Mouse (Mus musculus) midbrain, embryonic 15.5 days (tissue): Measurements from ENCODE around the gene Dpp4. TPM values are rescaled to one million over a fixed set of nuclear protein-coding genes. Genes with fewer than 3 reads are reported as not detected.

Experiments
- ATAC-seq: fragments of 200-750 bp; cut with Nextera tagmentation; replicated peaks from 2 replicates; pipeline ENCODE4 v1.8.0; 2017; ENCODE audit warnings: moderate TSS enrichment
- H3K27ac ChIP-seq: fragments of 300-500 bp; sonication (generic); 2 replicates; pipeline ENCODE4 v1.5.1; 2015; ENCODE audit warnings: mild to moderate bottlenecking, inconsistent platforms
- H3K27me3 ChIP-seq: fragments of 300-500 bp; sonication (generic); replicated peaks from 2 replicates; pipeline ENCODE4 v1.6.1; 2015; ENCODE audit warnings: inconsistent platforms
- H3K36me3 ChIP-seq: fragments of 300-500 bp; sonication (generic); replicated peaks from 2 replicates; pipeline ENCODE4 v1.6.1; 2015; ENCODE audit warnings: inconsistent platforms
- H3K4me1 ChIP-seq: fragments of 300-500 bp; sonication (generic); 2 replicates; pipeline ENCODE4 v1.6.1; 2015; ENCODE audit warnings: inconsistent platforms
- H3K4me2 ChIP-seq: fragments of 300-500 bp; sonication (generic); 2 replicates; pipeline ENCODE4 v1.6.1; 2015; ENCODE audit warnings: inconsistent platforms, mild to moderate bottlenecking, moderate library complexity
- H3K4me3 ChIP-seq: fragments of 300-500 bp; sonication (generic); 2 replicates; pipeline ENCODE4 v1.5.1; 2015; ENCODE audit warnings: mild to moderate bottlenecking, inconsistent platforms
- H3K9ac ChIP-seq: fragments of 300-500 bp; sonication (generic); 2 replicates; pipeline ENCODE4 v1.6.1; 2015; ENCODE audit warnings: mild to moderate bottlenecking, inconsistent platforms
- H3K9me3 ChIP-seq: fragments of 300-500 bp; sonication (generic); 2 replicates; pipeline ENCODE4 v1.6.1; 2016; ENCODE audit warnings: inconsistent platforms
- WGBS: fragments of 180-500 bp; shearing (Covaris S2); methylation state at CpG from one replicate; pipeline ENCODE4 v1.1.7; 2015; ENCODE audit warnings: mixed read lengths; 5-methylcytosine and 5-hydroxymethylcytosine counted together
- polyA plus RNA-seq: library from polyadenylated mRNA; unstranded; fragments of >200 nt; fragmentation: Nextera tagmentation; extraction: Ambion mirVana; gene quantifications from 2 replicates; pipeline ENCODE4 v1.2.1, GENCODE M21; 2015

Gene Dpp4
- polyA plus RNA-seq, 1 experiment from 2014 or later: 3.8 TPM

- Histone ChIP-seq H3K27ac (no peak overlapping the region), H3K4me3 (no peak overlapping the region), H3K36me3 (no peaks in the 10 kb centered on the region), H3K9ac (no peak overlapping the region), H3K4me2 (no peak overlapping the region), H3K27me3 (no peaks in the 10 kb centered on the region), H3K9me3 (no peaks in the 10 kb centered on the region), H3K4me1 (no peaks in the 10 kb centered on the region)
- WGBS: 92% methylated on average over 2 of the region's 2 CpGs
- no peak for ATAC-seq
These were observed 12.2 kb downstream of the Dpp4 start for GRCm38 (mm10) chr2:62399832-62400231.

GRCm38 (mm10) chr2:62399361-62399760 is 12.7 kb downstream of the Dpp4 start:
- H3K4me2 ChIP-seq: no peak overlapping the region
- no peaks in the 10 kb centered on the region for H3K27me3 ChIP-seq
- H3K27ac ChIP-seq: no peak overlapping the region
- no peak for ATAC-seq
- H3K9ac ChIP-seq: no peak overlapping the region
- H3K36me3 ChIP-seq: no peaks in the 10 kb centered on the region
- WGBS: 71% methylated on average over 8 of the region's 8 CpGs
- no peaks in the 10 kb centered on the region for H3K4me1 ChIP-seq
- H3K9me3 ChIP-seq: no peaks in the 10 kb centered on the region
- H3K4me3 ChIP-seq: no peak overlapping the region

DNA sequence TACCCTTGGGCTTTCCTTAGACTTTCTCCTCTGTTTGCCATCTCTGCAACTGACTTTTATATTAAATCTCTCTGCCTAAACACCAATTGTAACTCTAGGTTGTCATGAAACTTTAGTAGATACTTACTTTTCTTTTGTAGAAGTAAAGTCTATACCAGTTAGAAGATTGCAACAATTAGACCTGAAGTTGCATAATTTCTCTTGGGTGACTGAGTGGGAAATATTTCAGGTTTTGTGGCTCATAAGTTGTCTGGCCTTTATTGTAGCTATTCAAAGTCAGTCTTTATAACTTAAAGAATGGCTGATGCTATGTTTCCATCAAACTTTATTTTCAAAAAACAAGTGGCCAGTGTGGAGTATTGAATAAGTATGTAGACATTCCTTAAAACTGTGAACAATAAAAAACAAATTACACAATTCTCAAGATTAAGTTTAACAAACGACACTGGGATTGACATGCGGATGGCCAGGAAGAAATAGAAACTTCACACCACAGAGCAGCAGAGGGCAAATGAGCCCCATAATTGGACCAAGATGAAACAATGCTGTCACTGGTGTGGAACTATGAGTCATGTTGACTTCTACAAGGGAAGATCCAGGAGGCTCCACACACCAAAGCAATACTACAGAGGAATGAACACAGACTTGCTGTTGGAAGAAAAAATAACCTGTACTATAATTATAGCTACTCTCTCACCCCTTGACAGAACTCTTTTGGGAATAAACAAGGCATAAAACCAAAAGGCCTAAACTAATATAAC is 13.7 kb downstream of the Dpp4 start:
- Histone ChIP-seq H3K4me3 (no peak overlapping the region), H3K27ac (no peak overlapping the region), H3K4me2 (no peak overlapping the region), H3K27me3 (no peaks in the 10 kb centered on the region), H3K4me1 (no peaks in the 10 kb centered on the region), H3K9me3 (no peaks in the 10 kb centered on the region), H3K36me3 (no peaks in the 10 kb centered on the region), H3K9ac (no peak overlapping the region)
- ATAC-seq: no peak
- 94% methylated on average over 2 of the region's 2 CpGs for WGBS

- Histone ChIP-seq H3K9me3 (no peaks in the 10 kb centered on the region), H3K27ac (no peak overlapping the region), H3K4me1 (no peaks in the 10 kb centered on the region), H3K9ac (no peak overlapping the region), H3K36me3 (no peaks in the 10 kb centered on the region), H3K4me2 (no peak overlapping the region), H3K4me3 (no peak overlapping the region), H3K27me3 (no peaks in the 10 kb centered on the region)
- no peak for ATAC-seq
- 79% methylated on average over 4 of the region's 4 CpGs for WGBS
These were observed 14.4 kb downstream of the Dpp4 start for GRCm38 (mm10) chr2:62397661-62398060.

DNA sequence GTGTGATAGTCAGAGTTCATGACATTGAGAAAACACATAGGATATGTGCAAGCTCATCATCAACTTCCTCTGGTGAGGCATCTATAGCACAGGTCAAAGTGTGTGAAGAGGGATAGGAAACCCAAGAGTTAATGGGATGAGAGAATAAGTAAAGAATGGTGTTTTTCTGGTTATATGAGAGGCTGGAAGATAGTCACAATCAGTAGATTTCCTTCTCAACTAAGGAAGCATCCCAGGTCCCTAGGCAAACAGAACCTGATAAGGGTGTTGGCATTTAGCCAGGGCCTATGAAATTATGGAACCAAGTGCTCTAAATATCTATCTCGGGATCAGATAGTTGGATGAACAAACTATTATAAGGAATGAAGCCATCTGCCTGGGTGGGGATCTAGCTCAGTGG is 15.2 kb downstream of the Dpp4 start:
- 86% methylated on average over 1 of the region's 1 CpGs for WGBS
- no peak for ATAC-seq
- no peaks in the 10 kb centered on the region for H3K27me3 ChIP-seq
- no peaks in the 10 kb centered on the region for H3K4me1 ChIP-seq
- no peak overlapping the region for H3K27ac ChIP-seq
- H3K4me2 ChIP-seq: no peak overlapping the region
- H3K36me3 ChIP-seq: no peaks in the 10 kb centered on the region
- no peak overlapping the region for H3K4me3 ChIP-seq
- H3K9me3 ChIP-seq: no peaks in the 10 kb centered on the region
- no peak overlapping the region for H3K9ac ChIP-seq

DNA sequence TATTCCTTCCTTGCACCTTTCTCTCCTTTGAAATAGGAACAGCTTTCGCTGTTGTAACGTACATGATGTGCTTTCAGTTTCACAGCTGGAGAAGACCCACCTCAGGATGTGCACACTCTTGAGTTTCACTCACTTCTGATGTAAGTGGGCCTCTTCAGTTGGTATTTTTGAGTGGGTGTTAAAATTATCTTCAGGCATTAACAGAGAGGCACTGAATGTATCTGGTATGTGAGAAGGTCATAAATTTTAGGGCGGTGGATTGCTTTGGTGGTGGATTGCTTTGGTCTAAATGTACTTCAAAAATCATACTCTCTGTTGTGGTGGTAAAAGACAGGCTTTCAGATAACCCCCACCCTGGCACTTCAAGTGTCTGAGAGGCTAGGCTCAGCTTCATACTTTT is 17.2 kb downstream of the Dpp4 start:
- H3K9ac ChIP-seq: no peak overlapping the region
- no peak overlapping the region for H3K4me3 ChIP-seq
- ATAC-seq: no peak
- no peaks in the 10 kb centered on the region for H3K36me3 ChIP-seq
- no peak overlapping the region for H3K4me2 ChIP-seq
- H3K9me3 ChIP-seq: no peaks in the 10 kb centered on the region
- no peak overlapping the region for H3K27ac ChIP-seq
- 94% methylated on average over 3 of the region's 3 CpGs for WGBS
- no peaks in the 10 kb centered on the region for H3K27me3 ChIP-seq
- H3K4me1 ChIP-seq: no peaks in the 10 kb centered on the region

- WGBS: 82% methylated on average over 3 of the region's 3 CpGs
- Histone ChIP-seq H3K4me1 (no peaks in the 10 kb centered on the region), H3K27ac (no peak overlapping the region), H3K36me3 (no peaks in the 10 kb centered on the region), H3K9me3 (no peaks in the 10 kb centered on the region), H3K9ac (no peak overlapping the region), H3K4me3 (no peak overlapping the region), H3K4me2 (no peak overlapping the region), H3K27me3 (no peaks in the 10 kb centered on the region)
- no peak for ATAC-seq
These were observed 19.9 kb downstream of the Dpp4 start for GRCm38 (mm10) chr2:62392098-62392497.

GRCm38 (mm10) chr2:62390961-62391461 is 21.0 kb downstream of the Dpp4 start:
- no peak overlapping the region for H3K9ac ChIP-seq
- H3K4me1 ChIP-seq: no peaks in the 10 kb centered on the region
- no peak overlapping the region for H3K27ac ChIP-seq
- H3K9me3 ChIP-seq: no peaks in the 10 kb centered on the region
- no peak overlapping the region for H3K4me3 ChIP-seq
- no peak for ATAC-seq
- H3K4me2 ChIP-seq: no peak overlapping the region
- no peaks in the 10 kb centered on the region for H3K36me3 ChIP-seq
- 92% methylated on average over 12 of the region's 12 CpGs for WGBS
- no peaks in the 10 kb centered on the region for H3K27me3 ChIP-seq

- H3K27me3 ChIP-seq: no peaks in the 10 kb centered on the region
- H3K36me3 ChIP-seq: no peaks in the 10 kb centered on the region
- no peak overlapping the region for H3K4me3 ChIP-seq
- 60% methylated on average over 3 of the region's 3 CpGs for WGBS
- no peak for ATAC-seq
- no peak overlapping the region for H3K4me2 ChIP-seq
- no peak overlapping the region for H3K9ac ChIP-seq
- H3K4me1 ChIP-seq: no peaks in the 10 kb centered on the region
- no peaks in the 10 kb centered on the region for H3K9me3 ChIP-seq
- H3K27ac ChIP-seq: no peak overlapping the region
These were observed 21.7 kb downstream of the Dpp4 start for GRCm38 (mm10) chr2:62390305-62390704.

GRCm38 (mm10) chr2:62388841-62389240 is 23.2 kb downstream of the Dpp4 start:
- Histone ChIP-seq H3K4me1 (no peaks in the 10 kb centered on the region), H3K4me2 (no peak overlapping the region), H3K27ac (no peak overlapping the region), H3K4me3 (no peak overlapping the region), H3K9ac (no peak overlapping the region), H3K27me3 (no peaks in the 10 kb centered on the region), H3K9me3 (no peaks in the 10 kb centered on the region), H3K36me3 (no peaks in the 10 kb centered on the region)
- 90% methylated on average over 4 of the region's 4 CpGs for WGBS
- ATAC-seq: no peak

DNA sequence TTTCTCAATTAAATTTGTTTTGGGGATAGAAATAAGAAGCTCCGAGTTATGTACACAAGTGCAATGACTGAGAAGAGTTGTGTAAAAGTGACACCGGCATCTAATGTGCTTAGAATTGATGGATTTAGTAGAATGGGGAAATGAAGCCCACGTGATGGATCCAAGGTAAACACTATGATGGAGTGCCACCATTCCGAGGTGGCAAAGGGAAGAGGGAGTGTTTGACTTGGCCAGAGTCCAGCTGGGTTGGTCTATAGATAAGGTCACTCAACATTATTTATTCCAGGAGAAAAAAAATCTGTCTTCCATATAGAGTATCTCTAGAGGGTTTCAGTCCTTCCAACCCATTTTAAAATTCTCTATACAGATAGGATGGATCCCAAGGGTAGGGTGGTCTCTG is 28.8 kb downstream of the Dpp4 start:
- no peak for ATAC-seq

DNA sequence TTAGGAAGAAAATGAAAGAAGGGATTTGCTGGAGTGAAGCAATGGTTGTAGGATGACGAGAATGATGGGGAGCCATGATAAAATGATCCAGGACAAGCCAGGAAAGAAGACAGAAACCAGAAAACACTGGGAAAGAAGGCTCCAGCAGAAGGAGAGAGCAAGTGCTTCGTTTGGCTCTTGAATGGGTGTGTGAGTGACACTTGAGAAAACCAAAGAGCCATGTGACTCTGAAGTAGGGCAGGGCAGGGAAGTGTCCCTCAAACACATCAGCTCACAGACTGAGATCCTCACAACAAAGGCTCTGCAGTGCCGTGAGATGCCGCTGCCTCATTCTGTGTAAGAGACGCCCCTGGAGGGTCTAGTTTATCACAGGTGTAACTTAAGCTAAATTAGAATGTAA is 29.6 kb downstream of the Dpp4 start:
- H3K36me3 ChIP-seq: no peaks in the 10 kb centered on the region
- H3K27me3 ChIP-seq: no peaks in the 10 kb centered on the region
- no peaks in the 10 kb centered on the region for H3K9me3 ChIP-seq
- no peaks in the 10 kb centered on the region for H3K4me1 ChIP-seq
- no peak overlapping the region for H3K4me3 ChIP-seq
- H3K9ac ChIP-seq: no peak overlapping the region
- H3K27ac ChIP-seq: no peak overlapping the region
- no peak for ATAC-seq
- WGBS: 68% methylated on average over 5 of the region's 5 CpGs
- H3K4me2 ChIP-seq: no peak overlapping the region

More for the DNA sequence above, 28.8 kb downstream of the Dpp4 start:
- Histone ChIP-seq H3K4me2 (no peak overlapping the region), H3K4me1 (no peaks in the 10 kb centered on the region), H3K27me3 (no peaks in the 10 kb centered on the region), H3K27ac (no peak overlapping the region), H3K9ac (no peak overlapping the region), H3K36me3 (no peaks in the 10 kb centered on the region), H3K9me3 (no peaks in the 10 kb centered on the region), H3K4me3 (no peak overlapping the region)
- WGBS: 95% methylated on average over 4 of the region's 4 CpGs

- no peaks in the 10 kb centered on the region for H3K36me3 ChIP-seq
- no peaks in the 10 kb centered on the region for H3K9me3 ChIP-seq
- no peaks in the 10 kb centered on the region for H3K4me1 ChIP-seq
- H3K9ac ChIP-seq: no peak overlapping the region
- WGBS: 82% methylated on average over 6 of the region's 6 CpGs
- ATAC-seq: no peak
- no peak overlapping the region for H3K27ac ChIP-seq
- no peaks in the 10 kb centered on the region for H3K27me3 ChIP-seq
- no peak overlapping the region for H3K4me3 ChIP-seq
- H3K4me2 ChIP-seq: no peak overlapping the region
These were observed 30.3 kb downstream of the Dpp4 start for GRCm38 (mm10) chr2:62381756-62382155.
